Mouse (Mus musculus) thymus, adult 2 months (tissue): ENCODE data around the gene Edil3. TPM values are rescaled to one million over a fixed set of nuclear protein-coding genes. Genes with fewer than 3 reads are reported as not detected.

Experiments
- DNase-seq: peaks from one replicate; pipeline ENCODE4 v3.0.0; 2021
- H3K27ac ChIP-seq: fragments of 200-500 bp; 2 replicates; pipeline ENCODE4 v1.5.1; 2012; ENCODE audit warnings: low read length, control low read depth; ENCODE audit not compliant: control insufficient read depth, insufficient read depth
- H3K27me3 ChIP-seq: fragments of 200-500 bp; 2 replicates; pipeline ENCODE4 v1.6.1; 2012; ENCODE audit warnings: mild to moderate bottlenecking, low read length, moderate library complexity, mixed read lengths; ENCODE audit not compliant: control insufficient read depth, insufficient read depth
- H3K36me3 ChIP-seq: fragments of 200-500 bp; 2 replicates; pipeline ENCODE4 v1.6.1; 2012; ENCODE audit warnings: mild to moderate bottlenecking, low read length, moderate library complexity; ENCODE audit not compliant: control insufficient read depth, insufficient read depth
- H3K4me1 ChIP-seq: fragments of 200-500 bp; replicated peaks from 2 replicates; pipeline ENCODE4 v1.6.1; 2012; ENCODE audit warnings: low read length; ENCODE audit not compliant: control insufficient read depth, insufficient read depth
- H3K4me3 ChIP-seq: fragments of 200-500 bp; 2 replicates; pipeline ENCODE4 v1.5.1; 2012; ENCODE audit warnings: mild to moderate bottlenecking, low read length, control low read depth, moderate library complexity; ENCODE audit not compliant: control insufficient read depth, insufficient read depth
- CTCF ChIP-seq: fragments of 200-500 bp; IDR thresholded peaks from 2 replicates; pipeline ENCODE4 v1.5.1; 2012; ENCODE audit warnings: mild to moderate bottlenecking, control low read depth, low read length, moderate library complexity, borderline replicate concordance; ENCODE audit not compliant: control insufficient read depth, poor library complexity, insufficient read depth; ENCODE audit errors: extremely low read depth
- POLR2A ChIP-seq: fragments of 200-500 bp; IDR thresholded peaks from 2 replicates; pipeline ENCODE4 v1.6.1; 2012; ENCODE audit warnings: mild to moderate bottlenecking, low read length, control low read depth, moderate library complexity; ENCODE audit not compliant: control insufficient read depth, poor library complexity, insufficient read depth; ENCODE audit errors: extremely low read depth
- WGBS: fragments of 180-500 bp; shearing (Covaris S2); methylation state at CpG from one replicate; pipeline ENCODE4 v1.1.7; 2018; 5-methylcytosine and 5-hydroxymethylcytosine counted together
- polyA plus RNA-seq: library from polyadenylated mRNA; depleted of rRNA; stranded (reverse); fragments of >200 nt; gene quantifications from 2 replicates; pipeline ENCODE4 v1.2.3, GENCODE M21; 2012

The Edil3 gene
- polyA plus RNA-seq, 1 experiment: not detected

DNA sequence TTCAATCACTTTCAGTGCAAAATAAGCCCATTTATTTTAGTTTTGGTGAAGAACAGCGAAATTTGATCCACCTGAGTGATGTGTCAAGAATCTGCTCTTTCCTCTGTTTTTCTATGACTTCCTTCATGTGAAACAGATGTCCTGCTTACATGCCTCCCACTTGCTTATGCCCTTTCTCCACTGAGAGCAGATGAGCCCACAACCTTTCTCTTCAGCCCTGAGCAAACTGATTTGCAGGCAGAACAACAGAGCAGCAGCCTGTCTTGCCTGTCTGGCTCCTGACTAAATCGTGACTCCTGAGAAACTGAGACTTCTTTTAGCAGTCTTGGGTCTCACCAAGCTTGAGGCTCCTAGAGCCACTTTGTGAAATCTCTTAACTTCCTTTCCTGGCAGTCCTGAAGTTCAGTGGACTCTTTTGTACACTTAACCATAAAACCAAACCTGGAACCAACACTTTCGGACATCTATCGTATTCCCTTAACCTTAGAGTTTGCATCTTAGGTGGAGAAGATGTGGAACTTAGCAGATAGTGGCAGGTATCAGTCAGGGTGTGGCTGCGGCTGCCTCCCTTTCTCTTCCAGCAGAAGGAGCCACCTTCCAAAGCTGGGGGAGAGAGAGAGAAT, 475 bp upstream of the Edil3 start:
- DNase-seq: no peak
- 33% methylated on average over 5 of the region's 5 CpGs for WGBS
- H3K4me1 ChIP-seq: no peaks in the 10 kb centered on the region
- TF ChIP-seq CTCF: no peak
- TF ChIP-seq POLR2A: no peak
- H3K27ac ChIP-seq: no peak overlapping the region
- H3K36me3 ChIP-seq: no peaks in the 10 kb centered on the region
- no peak overlapping the region for H3K4me3 ChIP-seq
- H3K27me3 ChIP-seq: peaks cover 5% of the 10 kb centered on the region; the same call in 1 of the 2 replicates

GRCm38 (mm10) chr13:88822332-88822895, 1.1 kb downstream of the Edil3 start:
- no peaks in the 10 kb centered on the region for H3K36me3 ChIP-seq
- 20% methylated on average over 10 of the region's 10 CpGs for WGBS
- DNase-seq: no peak
- H3K27ac ChIP-seq: no peak overlapping the region
- peaks cover 5% of the 10 kb centered on the region; the same call in 1 of the 2 replicates for H3K27me3 ChIP-seq
- H3K4me1 ChIP-seq: no peaks in the 10 kb centered on the region
- no peak overlapping the region for H3K4me3 ChIP-seq
- TF ChIP-seq POLR2A (no peak), CTCF (no peak)

DNA sequence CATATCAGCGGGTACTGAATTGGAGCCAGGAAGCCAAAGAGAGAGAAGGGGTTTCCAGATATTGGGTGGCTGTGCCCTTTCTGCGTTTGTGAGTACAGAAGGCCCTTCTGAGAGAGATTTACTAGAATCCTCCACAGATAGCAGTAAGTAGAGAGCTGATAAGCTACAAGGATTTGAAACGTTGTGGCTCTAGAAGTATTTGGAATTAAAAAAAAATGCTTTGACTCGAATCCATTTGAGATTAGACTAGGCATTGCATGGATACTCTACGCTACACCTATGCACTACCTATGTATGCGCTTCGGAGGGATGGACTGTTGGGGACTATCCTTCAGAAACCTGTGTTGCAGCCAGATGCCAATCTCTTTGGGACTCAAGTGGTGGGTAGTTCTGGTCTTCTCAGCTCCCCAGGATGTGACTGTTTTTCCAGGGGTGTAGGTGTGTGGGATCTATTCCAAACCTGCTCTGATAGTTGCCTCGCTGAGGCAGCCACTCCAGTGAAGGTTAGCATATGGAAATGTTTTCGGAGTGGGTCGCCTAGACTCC, 1.8 kb downstream of the Edil3 start:
- no peak overlapping the region for H3K4me3 ChIP-seq
- TF ChIP-seq CTCF: no peak

GRCm38 (mm10) chr13:88823522-88824419, 2.5 kb downstream of the Edil3 start:
- Histone ChIP-seq H3K27ac (no peak overlapping the region), H3K4me1 (no peaks in the 10 kb centered on the region), H3K36me3 (no peaks in the 10 kb centered on the region), H3K27me3 (peaks cover 5% of the 10 kb centered on the region; the same call in 1 of the 2 replicates), H3K4me3 (no peak overlapping the region)
- WGBS: 6% methylated on average over 25 of the region's 25 CpGs
- no peak for TF ChIP-seq CTCF
- TF ChIP-seq POLR2A: no peak
- no peak for DNase-seq

More for the DNA sequence above, 1.8 kb downstream of the Edil3 start:
- WGBS: 28% methylated on average over 10 of the region's 10 CpGs
- Histone ChIP-seq H3K27me3 (peaks cover 5% of the 10 kb centered on the region; the same call in 1 of the 2 replicates), H3K4me1 (no peaks in the 10 kb centered on the region), H3K36me3 (no peaks in the 10 kb centered on the region), H3K27ac (no peak overlapping the region)
- no peak for DNase-seq

GRCm38 (mm10) chr13:88824441-88824840, 3.2 kb downstream of the Edil3 start:
- 49% methylated on average over 4 of the region's 4 CpGs for whole genome bisulfite sequencing
- no peak overlapping the region for H3K27ac ChIP-seq
- TF ChIP-seq CTCF: no peak
- TF ChIP-seq POLR2A: no peak
- H3K4me1 ChIP-seq: no peaks in the 10 kb centered on the region
- no peak for DNase-seq
- H3K27me3 ChIP-seq: peaks cover 5% of the 10 kb centered on the region; the same call in 1 of the 2 replicates
- H3K4me3 ChIP-seq: no peak overlapping the region
- no peaks in the 10 kb centered on the region for H3K36me3 ChIP-seq

DNA sequence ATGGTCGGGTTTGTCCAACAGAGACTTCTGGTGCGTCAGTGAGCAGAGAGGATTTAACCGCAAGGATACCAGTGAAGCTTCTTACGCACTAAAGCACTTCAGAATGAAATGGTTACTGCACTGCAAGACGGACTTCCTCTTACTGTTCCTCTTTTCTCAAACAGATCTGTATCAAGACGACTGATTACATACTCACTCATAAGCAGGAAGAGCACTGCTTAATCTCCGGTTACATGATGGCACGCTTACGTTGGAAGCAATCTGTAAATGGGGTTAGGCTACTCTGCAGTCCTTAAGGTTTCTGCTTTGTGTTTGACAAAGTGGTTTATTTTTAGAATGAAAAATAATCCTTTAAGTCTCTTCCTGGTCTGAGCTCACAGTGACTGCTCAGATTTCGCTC, 7.1 kb downstream of the Edil3 start:
- Histone ChIP-seq H3K27ac (no peak overlapping the region), H3K4me3 (no peak overlapping the region)

More for the DNA sequence above, 7.1 kb downstream of the Edil3 start:
- Histone ChIP-seq H3K27me3 (no peaks in the 10 kb centered on the region), H3K36me3 (no peaks in the 10 kb centered on the region), H3K4me1 (no peaks in the 10 kb centered on the region)
- TF ChIP-seq POLR2A (no peak), CTCF (no peak)
- WGBS: 14% methylated on average over 10 of the region's 10 CpGs
- no peak for DNase-seq
